Mouse (Mus musculus): ENCODE data around the gene Tgfbr1. TPM values are rescaled to one million over a fixed set of nuclear protein-coding genes. Genes with fewer than 3 reads are reported as not detected.

The Tgfbr1 gene
- polyA plus RNA-seq, 1 experiment, result 5.5 TPM

DNA sequence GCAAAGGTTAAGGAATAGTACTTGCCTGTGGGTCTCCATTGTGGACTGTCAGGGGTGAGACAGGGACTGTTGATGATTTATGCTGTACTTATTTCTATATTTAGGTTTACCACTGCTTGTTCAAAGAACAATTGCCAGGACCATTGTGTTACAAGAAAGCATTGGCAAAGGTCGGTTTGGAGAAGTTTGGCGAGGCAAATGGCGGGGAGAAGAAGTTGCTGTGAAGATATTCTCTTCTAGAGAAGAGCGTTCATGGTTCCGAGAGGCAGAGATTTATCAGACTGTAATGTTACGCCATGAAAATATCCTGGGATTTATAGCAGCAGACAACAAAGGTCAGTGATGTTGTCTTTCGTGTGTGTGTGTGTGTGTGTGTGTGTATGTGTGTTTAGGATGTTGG is 43.2 kb downstream of the Tgfbr1 start:
- no peak overlapping the region for H3K27ac ChIP-seq (ENCODE audit: insufficient read depth, low read length)
- DNase-seq (ENCODE audit: low read depth in 1 of 2, low spot score in 2 of 2), result no peak
- H3K27me3 ChIP-seq (ENCODE audit: control insufficient read depth, insufficient read depth, low read length), result no peaks in the 10 kb centered on the region
- TF ChIP-seq CTCF (IDR thresholded peaks at IDR 0.05; ENCODE audit: extremely low read depth, insufficient read depth, insufficient read length, insufficient replicate concordance), result no peak
- TF ChIP-seq POLR2A (IDR thresholded peaks at IDR 0.05; ENCODE audit: low read depth, low read length), result no peak
- no peak overlapping the region for H3K4me3 ChIP-seq (ENCODE audit: extremely low read depth, insufficient read depth, insufficient read length)
- WGBS, result 92% methylated on average over 7 of the region's 7 CpGs
- H3K36me3 ChIP-seq (ENCODE audit: control insufficient read depth, insufficient read depth, low read length), result peaks cover 7% of the 10 kb centered on the region
- H3K4me1 ChIP-seq (ENCODE audit: control insufficient read depth, insufficient read depth, insufficient read length), result no peaks in the 10 kb centered on the region

DNA sequence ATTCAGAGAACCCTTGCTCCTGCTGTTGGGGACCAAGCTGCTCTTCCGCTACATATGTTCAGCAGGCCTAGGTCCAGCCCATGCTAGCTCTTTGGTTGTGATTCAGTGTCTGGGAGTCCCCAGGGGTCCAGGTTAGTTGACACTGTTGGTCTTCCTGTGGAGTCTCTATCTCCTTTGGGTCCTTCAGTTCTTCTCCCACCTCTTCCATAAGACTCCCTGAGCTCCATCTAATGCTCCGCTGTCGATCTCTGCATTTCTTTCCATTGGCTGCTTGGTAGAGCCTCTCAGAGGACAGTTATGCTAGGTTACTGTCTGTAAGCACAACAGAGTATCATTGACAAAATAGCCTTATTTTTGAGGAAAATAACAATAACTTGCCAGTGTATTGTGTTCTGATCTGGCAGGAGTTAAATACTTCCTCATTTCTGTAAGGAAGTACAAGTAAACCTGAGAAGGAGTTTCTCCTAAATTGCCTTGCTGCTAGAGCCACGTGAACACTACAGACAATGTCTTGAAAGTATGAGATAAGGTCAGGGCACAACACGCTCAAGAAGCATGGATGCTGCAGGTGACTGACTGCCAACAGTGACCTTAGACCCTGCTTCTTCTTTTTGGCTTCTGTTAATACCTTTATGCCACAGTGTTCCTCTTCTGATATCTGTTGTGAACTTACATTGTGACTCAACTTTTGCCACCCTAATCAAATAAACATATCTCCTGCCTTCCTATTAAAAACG is 45.1 kb downstream of the Tgfbr1 start:
- H3K36me3 ChIP-seq (ENCODE audit: control insufficient read depth, insufficient read depth, low read length), result peaks cover 8% of the 10 kb centered on the region
- no peak overlapping the region for H3K4me3 ChIP-seq (ENCODE audit: extremely low read depth, insufficient read depth, insufficient read length)
- DNase-seq (ENCODE audit: low read depth in 1 of 2, low spot score in 2 of 2), result no peak
- H3K27me3 ChIP-seq (ENCODE audit: control insufficient read depth, insufficient read depth, low read length), result no peaks in the 10 kb centered on the region
- TF ChIP-seq CTCF (IDR thresholded peaks at IDR 0.05; ENCODE audit: extremely low read depth, insufficient read depth, insufficient read length, insufficient replicate concordance), result no peak
- no peak for TF ChIP-seq POLR2A (IDR thresholded peaks at IDR 0.05; ENCODE audit: low read depth, low read length)
- no peaks in the 10 kb centered on the region for H3K4me1 ChIP-seq (ENCODE audit: control insufficient read depth, insufficient read depth, insufficient read length)
- WGBS, result 64% methylated on average over 6 of the region's 6 CpGs
- H3K27ac ChIP-seq (ENCODE audit: insufficient read depth, low read length), result no peak overlapping the region

DNA sequence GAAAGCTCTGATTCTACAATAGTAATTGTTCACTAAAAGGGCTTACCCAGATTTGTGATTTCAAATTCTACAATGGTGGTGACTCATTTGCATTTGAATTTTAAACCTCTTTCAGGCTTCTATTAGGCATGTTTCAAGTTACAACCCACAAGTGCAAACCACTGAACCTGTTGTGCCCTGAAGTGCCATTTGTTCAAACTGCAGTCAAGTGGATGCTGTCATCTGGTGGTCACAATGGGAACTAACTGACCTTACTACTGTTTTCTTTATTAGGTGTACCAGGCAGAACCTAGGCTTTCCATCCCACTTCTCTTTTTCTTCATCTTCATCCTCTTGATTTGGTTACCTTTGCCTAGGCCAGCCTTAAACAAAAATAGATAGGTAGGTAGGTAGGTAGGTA is 46.8 kb downstream of the Tgfbr1 start:
- Histone ChIP-seq H3K4me1 (ENCODE audit: control insufficient read depth, insufficient read depth, insufficient read length) (no peaks in the 10 kb centered on the region), H3K4me3 (ENCODE audit: extremely low read depth, insufficient read depth, insufficient read length) (no peak overlapping the region), H3K27ac (ENCODE audit: insufficient read depth, low read length) (no peak overlapping the region), H3K27me3 (ENCODE audit: control insufficient read depth, insufficient read depth, low read length) (no peaks in the 10 kb centered on the region), H3K36me3 (ENCODE audit: control insufficient read depth, insufficient read depth, low read length) (peaks cover 12% of the 10 kb centered on the region)
- no peak for TF ChIP-seq POLR2A (IDR thresholded peaks at IDR 0.05; ENCODE audit: low read depth, low read length)
- TF ChIP-seq CTCF (IDR thresholded peaks at IDR 0.05; ENCODE audit: extremely low read depth, insufficient read depth, insufficient read length, insufficient replicate concordance), result peak; percentile 51; the same call in 1 of the 2 replicates
- DNase-seq (ENCODE audit: low read depth in 1 of 2, low spot score in 2 of 2), result peak; percentile 12 to 42

- Histone ChIP-seq H3K27ac (ENCODE audit: insufficient read depth, low read length) (no peak overlapping the region), H3K27me3 (ENCODE audit: control insufficient read depth, insufficient read depth, low read length) (no peaks in the 10 kb centered on the region), H3K4me1 (ENCODE audit: control insufficient read depth, insufficient read depth, insufficient read length) (no peaks in the 10 kb centered on the region), H3K36me3 (ENCODE audit: control insufficient read depth, insufficient read depth, low read length) (peaks cover 12% of the 10 kb centered on the region), H3K4me3 (ENCODE audit: extremely low read depth, insufficient read depth, insufficient read length) (no peak overlapping the region)
- TF ChIP-seq CTCF (IDR thresholded peaks at IDR 0.05; ENCODE audit: extremely low read depth, insufficient read depth, insufficient read length, insufficient replicate concordance) (no peak), POLR2A (IDR thresholded peaks at IDR 0.05; ENCODE audit: low read depth, low read length) (no peak)
- 39% methylated on average over 4 of the region's 4 CpGs for whole genome bisulfite sequencing
- no peak for DNase-seq (ENCODE audit: low read depth in 1 of 2, low spot score in 2 of 2)
Observed at GRCm38 (mm10) chr4:47400314-47400713, 47.3 kb downstream of the Tgfbr1 start.

DNA sequence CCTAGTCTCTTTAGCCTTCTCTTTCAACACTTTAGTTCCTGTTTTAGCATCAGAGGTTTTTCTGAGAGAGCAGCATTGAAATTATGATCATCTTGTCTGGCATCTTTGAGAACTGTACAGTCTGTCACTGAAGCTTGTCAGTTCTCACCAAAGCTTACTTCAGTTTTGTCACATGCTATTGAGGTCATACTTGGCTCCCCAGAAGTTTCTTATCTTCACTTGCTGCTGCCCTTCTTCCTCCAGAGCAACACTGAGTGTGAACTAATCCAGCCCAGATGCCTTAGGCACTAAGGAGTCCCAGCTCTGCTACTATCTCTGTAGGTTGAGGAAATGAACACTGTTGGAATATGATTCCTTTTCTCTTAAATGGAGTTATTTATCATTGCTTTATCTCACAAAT is 49.2 kb downstream of the Tgfbr1 start:
- H3K4me3 ChIP-seq (ENCODE audit: extremely low read depth, insufficient read depth, insufficient read length), result no peak overlapping the region
- H3K36me3 ChIP-seq (ENCODE audit: control insufficient read depth, insufficient read depth, low read length), result peaks cover 18% of the 10 kb centered on the region
- no peak overlapping the region for H3K27ac ChIP-seq (ENCODE audit: insufficient read depth, low read length)
- no peaks in the 10 kb centered on the region for H3K27me3 ChIP-seq (ENCODE audit: control insufficient read depth, insufficient read depth, low read length)
- DNase-seq (ENCODE audit: low read depth in 1 of 2, low spot score in 2 of 2), result no peak
- H3K4me1 ChIP-seq (ENCODE audit: control insufficient read depth, insufficient read depth, insufficient read length), result no peaks in the 10 kb centered on the region
- no peak for TF ChIP-seq CTCF (IDR thresholded peaks at IDR 0.05; ENCODE audit: extremely low read depth, insufficient read depth, insufficient read length, insufficient replicate concordance)

DNA sequence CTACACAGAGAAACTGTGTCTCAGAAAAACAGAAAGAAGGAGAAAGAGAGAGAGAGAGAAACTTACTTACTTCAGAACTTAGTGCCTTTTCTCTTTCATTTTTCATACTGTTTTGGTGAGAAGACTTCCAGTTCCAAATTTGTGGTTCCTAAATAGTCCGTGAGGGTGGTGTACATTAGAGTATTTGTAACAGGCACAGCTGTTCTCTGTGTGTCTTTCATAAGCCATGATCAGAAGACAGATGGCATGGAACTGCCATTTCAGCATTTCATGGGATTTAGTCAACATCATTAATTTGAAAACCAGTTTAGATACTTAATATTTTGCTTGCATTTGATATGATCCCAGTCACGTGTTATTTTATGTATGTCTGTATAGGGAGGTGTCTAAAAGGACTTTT is 51.5 kb downstream of the Tgfbr1 start:
- 88% methylated on average over 2 of the region's 2 CpGs for WGBS
- H3K36me3 ChIP-seq (ENCODE audit: control insufficient read depth, insufficient read depth, low read length), result peaks cover 21% of the 10 kb centered on the region
- H3K27me3 ChIP-seq (ENCODE audit: control insufficient read depth, insufficient read depth, low read length), result no peaks in the 10 kb centered on the region
- DNase-seq (ENCODE audit: low read depth in 1 of 2, low spot score in 2 of 2), result no peak
- H3K4me1 ChIP-seq (ENCODE audit: control insufficient read depth, insufficient read depth, insufficient read length), result no peaks in the 10 kb centered on the region
- no peak overlapping the region for H3K4me3 ChIP-seq (ENCODE audit: extremely low read depth, insufficient read depth, insufficient read length)
- TF ChIP-seq POLR2A (IDR thresholded peaks at IDR 0.05; ENCODE audit: low read depth, low read length) (no peak), CTCF (IDR thresholded peaks at IDR 0.05; ENCODE audit: extremely low read depth, insufficient read depth, insufficient read length, insufficient replicate concordance) (no peak)
- H3K27ac ChIP-seq (ENCODE audit: insufficient read depth, low read length), result no peak overlapping the region

DNA sequence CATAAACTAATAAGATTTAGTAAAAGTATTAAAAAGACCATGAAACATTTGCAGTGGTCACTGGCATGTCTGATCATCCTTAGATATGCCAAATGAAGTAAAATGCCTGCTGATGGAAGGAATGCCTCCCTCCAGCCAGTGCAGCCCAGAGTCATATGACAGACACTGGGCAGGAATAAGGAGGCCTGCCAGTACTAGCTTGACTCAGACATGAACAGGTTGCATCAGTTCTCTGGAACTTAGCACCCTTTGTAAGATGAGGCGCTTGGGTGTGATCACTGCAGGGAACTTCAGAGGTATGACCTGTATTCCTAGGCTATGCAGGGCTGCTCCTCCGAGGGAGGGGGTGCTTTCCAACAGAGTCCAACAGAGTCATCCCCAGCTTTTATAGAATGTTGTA is 54.1 kb downstream of the Tgfbr1 start:
- WGBS, result 94% methylated on average over 2 of the region's 2 CpGs
- no peak for DNase-seq (ENCODE audit: low read depth in 1 of 2, low spot score in 2 of 2)

More for the DNA sequence above, 54.1 kb downstream of the Tgfbr1 start:
- Histone ChIP-seq H3K27ac (ENCODE audit: insufficient read depth, low read length) (no peak overlapping the region), H3K36me3 (ENCODE audit: control insufficient read depth, insufficient read depth, low read length) (peaks cover 28% of the 10 kb centered on the region), H3K4me1 (ENCODE audit: control insufficient read depth, insufficient read depth, insufficient read length) (no peaks in the 10 kb centered on the region), H3K27me3 (ENCODE audit: control insufficient read depth, insufficient read depth, low read length) (no peaks in the 10 kb centered on the region), H3K4me3 (ENCODE audit: extremely low read depth, insufficient read depth, insufficient read length) (no peak overlapping the region)
- TF ChIP-seq CTCF (IDR thresholded peaks at IDR 0.05; ENCODE audit: extremely low read depth, insufficient read depth, insufficient read length, insufficient replicate concordance) (no peak), POLR2A (IDR thresholded peaks at IDR 0.05; ENCODE audit: low read depth, low read length) (no peak)

All from spleen, adult 2 months (tissue).